ENCODE assay signal across 20 mouse cellular contexts in genomic region chr16:15355339-15355738, GRCm38 (mm10). TPM values are rescaled to one million over a fixed set of nuclear protein-coding genes. Genes with fewer than 3 reads are reported as not detected.
A peak's percentile ranks its signal among the peaks of the same experiment; 100 is the strongest.
DNase-seq lines count a peak whose midpoint lies in the region; ATAC-seq and TF ChIP-seq lines count a peak whose summit lies in the region.
"Had no signal": no experiment of that assay in that cellular context is flagged by ENCODE, and none has a peak within 500 bp of the region (broad histone marks: within the 10 kb centered on the region; RNA-seq: fewer than 3 reads in every experiment).

No protein-coding gene starts in this region.

- no peak for TF ChIP-seq POLR2A in heart, adult 2 months (IDR thresholded peaks at IDR 0.05; ENCODE audit: insufficient read depth, low read depth, low read length)
- no peak for TF ChIP-seq POLR2A in embryonic fibroblast, embryonic 13.5 days (IDR thresholded peaks at IDR 0.05; ENCODE audit: low read depth, low read length)

- no peak for TF ChIP-seq EP300 in heart, postnatal 0 days (IDR thresholded peaks at IDR 0.05; ENCODE audit: low read depth)
- TF ChIP-seq EP300 in heart, adult 2 months (IDR thresholded peaks at IDR 0.05; ENCODE audit: insufficient read depth, low read depth, low read length): no peak

- H3K27ac ChIP-seq in heart, postnatal 0 days (ENCODE audit: low read depth): peak overlapping the region; percentile 38; the same call in 1 of the 2 replicates
- H3K27ac ChIP-seq in heart, adult 2 months: no peak overlapping the region
- H3K27ac ChIP-seq in embryonic fibroblast, embryonic 13.5 days (ENCODE audit: insufficient read depth, low read length): peak overlapping the region; percentile 68; the same call in 1 of the 2 replicates
- H3K27ac ChIP-seq in stomach, embryonic 15.5 days: peak overlapping the region; percentile 61
- no peak overlapping the region for H3K27ac ChIP-seq in midbrain, embryonic 15.5 days
- H3K27ac ChIP-seq: embryonic facial prominence, embryonic 12.5 days; forebrain, embryonic 12.5 days; hindbrain, embryonic 10.5 days; limb, embryonic 10.5 days; liver, embryonic 12.5 days had no signal

- no peak overlapping the region for H3K4me2 ChIP-seq in heart, postnatal 0 days (ENCODE audit: low read depth, low read length)
- no peak overlapping the region for H3K4me2 ChIP-seq in stomach, embryonic 15.5 days
- no peak overlapping the region for H3K4me2 ChIP-seq in midbrain, embryonic 15.5 days
- H3K4me2 ChIP-seq: embryonic facial prominence, embryonic 12.5 days; forebrain, embryonic 12.5 days; liver, embryonic 12.5 days had no signal

- intact Hi-C loops in heart, adult 2 months (cut with DNase I): no loop called here

- H3K36me3 ChIP-seq in heart, postnatal 0 days (replicated peaks; ENCODE audit: control insufficient read depth, insufficient read depth, low read length): no peaks in the 10 kb centered on the region
- H3K36me3 ChIP-seq in heart, adult 2 months (ENCODE audit: control insufficient read depth, insufficient read depth, low read length): no peaks in the 10 kb centered on the region
- no peaks in the 10 kb centered on the region for H3K36me3 ChIP-seq in stomach, embryonic 15.5 days
- no peaks in the 10 kb centered on the region for H3K36me3 ChIP-seq in midbrain, embryonic 15.5 days (replicated peaks)
- H3K36me3 ChIP-seq: embryonic facial prominence, embryonic 12.5 days; forebrain, embryonic 12.5 days; hindbrain, embryonic 10.5 days; limb, embryonic 10.5 days; liver, embryonic 12.5 days had no signal

- 53% methylated on average over 1 of the region's 1 CpGs for WGBS in heart, postnatal 0 days
- 51% methylated on average over 1 of the region's 1 CpGs for WGBS in heart, adult 2 months
- WGBS in stomach, embryonic 15.5 days: 77% methylated on average over 1 of the region's 1 CpGs
- WGBS in midbrain, embryonic 15.5 days: 97% methylated on average over 1 of the region's 1 CpGs

- no peaks in the 10 kb centered on the region for H3K79me2 ChIP-seq in heart, adult 2 months (replicated peaks; ENCODE audit: control insufficient read depth, insufficient read depth, low read length)

- DNase-seq in heart, postnatal 0 days (ENCODE audit: low spot score): peak; percentile 11
- DNase-seq in heart, adult 2 months: no peak
- DNase-seq in NIH3T3 (ENCODE audit: low read depth): peak; percentile 83
- no peak for DNase-seq in right cerebral cortex, postnatal 10 days (ENCODE audit: low spot score in 2 of 2)
- DNase-seq: layer of hippocampus, postnatal 36 days; retina, postnatal 1 day; spleen, adult 18-20 months had no signal

- no peaks in the 10 kb centered on the region for H3K27me3 ChIP-seq in heart, postnatal 0 days (ENCODE audit: control insufficient read depth, insufficient read depth, low read length)
- no peaks in the 10 kb centered on the region for H3K27me3 ChIP-seq in heart, adult 2 months (ENCODE audit: control insufficient read depth, insufficient read depth, low read length)
- no peaks in the 10 kb centered on the region for H3K27me3 ChIP-seq in stomach, embryonic 15.5 days (replicated peaks)
- H3K27me3 ChIP-seq in midbrain, embryonic 15.5 days (replicated peaks): no peaks in the 10 kb centered on the region
- H3K27me3 ChIP-seq: embryonic facial prominence, embryonic 12.5 days; forebrain, embryonic 12.5 days; liver, embryonic 12.5 days had no signal

- no peak overlapping the region for H3K4me3 ChIP-seq in heart, postnatal 0 days (ENCODE audit: low read depth, low read length)
- H3K4me3 ChIP-seq in heart, adult 2 months: no peak overlapping the region
- no peak overlapping the region for H3K4me3 ChIP-seq in embryonic fibroblast, embryonic 13.5 days (ENCODE audit: insufficient read depth, low read length)
- H3K4me3 ChIP-seq in stomach, embryonic 15.5 days (replicated peaks): no peak overlapping the region
- H3K4me3 ChIP-seq in midbrain, embryonic 15.5 days: no peak overlapping the region
- H3K4me3 ChIP-seq: embryonic facial prominence, embryonic 12.5 days; forebrain, embryonic 12.5 days; hindbrain, embryonic 10.5 days; limb, embryonic 10.5 days; liver, embryonic 12.5 days had no signal

- no peak overlapping the region for H3K9ac ChIP-seq in heart, postnatal 0 days (replicated peaks; ENCODE audit: low read depth, low read length)
- H3K9ac ChIP-seq in heart, adult 2 months (ENCODE audit: low read depth, low read length): no peak overlapping the region
- no peak overlapping the region for H3K9ac ChIP-seq in stomach, embryonic 15.5 days
- H3K9ac ChIP-seq in midbrain, embryonic 15.5 days: no peak overlapping the region
- H3K9ac ChIP-seq: embryonic facial prominence, embryonic 12.5 days; forebrain, embryonic 12.5 days; liver, embryonic 12.5 days had no signal

- no peak for TF ChIP-seq CTCF in heart, postnatal 0 days (IDR thresholded peaks at IDR 0.05; ENCODE audit: low read depth)
- no peak for TF ChIP-seq CTCF in heart, adult 2 months (IDR thresholded peaks at IDR 0.05)
- TF ChIP-seq CTCF in embryonic fibroblast, embryonic 13.5 days (IDR thresholded peaks at IDR 0.05; ENCODE audit: borderline replicate concordance, insufficient read depth, low read length): no peak

- no peaks in the 10 kb centered on the region for H3K4me1 ChIP-seq in heart, postnatal 0 days (ENCODE audit: control insufficient read depth, insufficient read depth)
- peaks cover 2% of the 10 kb centered on the region; the same call in 1 of the 2 replicates for H3K4me1 ChIP-seq in heart, adult 2 months (ENCODE audit: control insufficient read depth, insufficient read depth, low read length)
- peaks cover 11% of the 10 kb centered on the region; the same call in 1 of the 2 replicates for H3K4me1 ChIP-seq in embryonic fibroblast, embryonic 13.5 days (ENCODE audit: control insufficient read depth, insufficient read depth, low read length)
- no peaks in the 10 kb centered on the region for H3K4me1 ChIP-seq in stomach, embryonic 15.5 days
- H3K4me1 ChIP-seq in midbrain, embryonic 15.5 days: no peaks in the 10 kb centered on the region
- H3K4me1 ChIP-seq: embryonic facial prominence, embryonic 12.5 days; forebrain, embryonic 12.5 days; hindbrain, embryonic 10.5 days; limb, embryonic 10.5 days; liver, embryonic 12.5 days had no signal

- H3K9me3 ChIP-seq in heart, postnatal 0 days (replicated peaks; ENCODE audit: control insufficient read depth, low read length): no peaks in the 10 kb centered on the region
- H3K9me3 ChIP-seq in stomach, embryonic 15.5 days: no peaks in the 10 kb centered on the region
- H3K9me3 ChIP-seq in midbrain, embryonic 15.5 days: no peaks in the 10 kb centered on the region
- H3K9me3 ChIP-seq: embryonic facial prominence, embryonic 12.5 days; forebrain, embryonic 12.5 days; hindbrain, embryonic 10.5 days; limb, embryonic 10.5 days; liver, embryonic 12.5 days had no signal

- ATAC-seq in heart, postnatal 0 days (ENCODE audit: insufficient read depth, low read depth): peak; percentile 51; the same call in 1 of the 2 replicates
- ATAC-seq in stomach, embryonic 15.5 days (ENCODE audit: insufficient read depth, low FRiP score, low read depth): 0 out of 2 replicates have a peak, but pooled peaks have one; percentile 31
- ATAC-seq in midbrain, embryonic 15.5 days (replicated peaks): no peak
- ATAC-seq: liver, embryonic 12.5 days had no signal

RNA-seq across cellular contexts. Expression of gene Gm21897, which starts 38.1 kb away (rescaled TPM):
- not detected in 2 replicates for total RNA-seq in heart, postnatal 0 days (2014; rRNA removed; ENCODE audit: low replicate concordance)
- polyA plus RNA-seq in heart, postnatal 0 days (2015; fragmentation: Nextera tagmentation; extraction: Ambion mirVana): not detected in 2 replicates
- total RNA-seq in heart, adult 2 months (2021): not detected
- polyA plus RNA-seq in heart, adult 2 months (2012; rRNA removed): not detected in 2 replicates
- polyA plus RNA-seq in embryonic fibroblast, embryonic 13.5 days (2011; ENCODE audit: insufficient read length, low read depth, missing spikeins): not detected in 2 replicates
- not detected in 2 replicates for polyA plus RNA-seq in stomach, embryonic 15.5 days (2015; fragmentation: Nextera tagmentation; extraction: Ambion mirVana)
- polyA plus RNA-seq in midbrain, embryonic 15.5 days (2015; fragmentation: Nextera tagmentation; extraction: Ambion mirVana): not detected in 2 replicates
- total RNA-seq: adrenal gland, adult 18-20 months; gastrocnemius, adult 8-10 months; layer of hippocampus, postnatal 36 days; neutrophil, adult 5-6 weeks had no signal
- polyA plus RNA-seq: embryonic facial prominence, embryonic 12.5 days; forebrain, embryonic 12.5 days; hindbrain, embryonic 10.5 days; kidney, embryonic 14.5 days; limb, embryonic 10.5 days; liver, embryonic 12.5 days; lung, embryonic 16.5 days had no signal

Comparison
In these comparisons a context has a peak if more than half of its experiments do, and no peak if none do; other contexts are left out.
1. DNase-seq: peak in heart, postnatal 0 days (single experiment) and NIH3T3 (single experiment); none in heart, adult 2 months (0 of 2) and right cerebral cortex, postnatal 10 days (0 of 2).
2. H3K27ac ChIP-seq: peak in heart, postnatal 0 days (single experiment), embryonic fibroblast, embryonic 13.5 days (single experiment) and stomach, embryonic 15.5 days (single experiment); none in heart, adult 2 months (single experiment) and midbrain, embryonic 15.5 days (single experiment).